Mouse (Mus musculus): ENCODE data around the gene Rasal3.

GRCm38 (mm10) chr17:32377137-32377536 is 26.2 kb downstream of the Rasal3 start:
- TF ChIP-seq POLR2A (IDR thresholded peaks at IDR 0.05; ENCODE audit: extremely low read depth, insufficient read depth, low read length) (no peak), CTCF (IDR thresholded peaks at IDR 0.05; ENCODE audit: low read depth, low read length) (no peak)

Measured in liver, adult 2 months (tissue).